Mouse (Mus musculus): Measurements from ENCODE around the gene Olfr175-ps1.

Olfr175-ps1 gene

DNA sequence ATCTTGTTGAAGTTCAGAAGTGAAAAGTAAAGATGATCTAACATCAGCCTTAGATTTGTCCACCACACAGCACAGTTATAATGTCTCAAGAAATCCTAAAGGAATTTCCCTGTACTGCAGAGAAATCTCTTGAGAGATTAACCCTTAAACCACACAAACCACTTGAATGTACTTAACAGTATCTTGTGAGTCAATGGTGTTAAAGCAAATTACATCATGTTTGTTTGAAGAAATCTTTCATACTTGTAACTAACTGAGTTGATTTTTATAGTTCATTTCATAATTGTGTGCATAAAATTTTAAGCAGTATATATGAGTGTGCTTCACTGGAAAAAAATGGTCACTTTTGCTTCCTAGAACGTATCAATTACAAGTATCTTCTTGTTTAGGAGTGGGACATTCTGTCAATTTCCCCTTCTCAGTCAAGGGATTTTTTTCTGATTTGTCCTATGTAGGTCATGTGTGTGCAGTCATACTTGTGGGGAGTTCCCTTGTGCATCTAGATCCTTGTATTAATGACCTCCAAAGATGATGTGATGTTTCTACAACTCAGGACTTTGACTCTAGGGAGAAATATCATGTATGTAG lies at the start of gene Olfr175-ps1:
Gene Olfr175-ps1, minus strand, starts transcription at position 51 of the 588 bp plus-strand sequence.
- DNase-seq, result no peak

- no peak for DNase-seq
These were observed 48.1 kb upstream of the Olfr175-ps1 start, which contains the start of gene Olfr177 for GRCm38 (mm10) chr16:58874668-58875067. Olfr177 (minus strand) TSS chr16:58874768.

DNA sequence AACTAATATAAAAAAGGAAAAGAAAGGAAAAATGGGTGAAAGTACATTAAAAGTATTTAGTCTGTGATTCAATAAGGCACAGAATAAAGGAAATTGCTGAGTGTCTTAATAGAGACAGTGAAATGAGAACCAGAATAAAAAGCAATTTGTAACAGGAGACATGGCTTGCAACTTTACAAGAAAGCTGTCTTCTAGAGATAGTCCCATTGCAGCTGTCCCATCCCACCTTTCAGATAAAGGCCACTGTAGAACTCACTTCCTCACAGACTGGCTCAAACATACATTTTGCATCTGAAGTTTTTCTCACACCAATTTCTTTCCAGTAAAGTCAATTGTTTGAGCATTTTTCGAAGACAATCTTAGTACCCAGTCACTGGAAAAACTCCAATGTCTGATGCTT lies 34.9 kb upstream of the Olfr175-ps1 start:
- no peak for DNase-seq

DNA sequence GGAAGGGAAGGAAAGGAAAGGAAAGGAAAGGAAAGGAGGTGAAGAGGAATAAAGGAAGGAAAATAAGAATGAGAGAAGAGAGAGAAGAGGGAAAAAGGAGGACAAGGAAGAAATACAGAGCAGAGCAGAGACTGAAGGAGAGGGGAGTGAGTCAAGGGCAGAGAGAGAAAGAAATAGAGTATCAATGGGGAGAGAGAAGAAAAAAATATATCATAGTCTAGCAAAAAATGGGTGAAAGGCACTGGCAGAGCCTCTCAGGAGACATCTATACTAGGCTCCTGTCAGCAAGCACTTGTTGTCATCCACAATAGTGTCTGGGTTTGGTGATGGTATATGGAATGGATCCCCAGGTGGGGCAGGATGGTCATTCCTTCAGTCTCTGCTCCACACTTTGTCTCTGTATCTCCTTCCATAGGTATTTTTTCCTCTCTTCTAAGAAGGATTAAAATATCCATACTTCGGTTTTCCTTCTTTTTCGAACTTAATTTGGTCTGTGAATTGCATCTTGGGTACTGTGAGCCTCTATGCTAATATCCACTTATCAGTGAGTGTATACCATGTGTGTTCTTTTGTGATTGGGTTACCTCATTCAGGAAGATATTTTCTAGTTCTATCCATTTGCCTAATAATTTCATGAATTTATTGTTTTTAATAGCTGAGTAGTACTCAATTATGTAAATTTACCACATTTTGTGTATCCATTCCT lies 33.6 kb upstream of the Olfr175-ps1 start:
- DNase-seq, result no peak

- DNase-seq, result no peak
These were observed 26.4 kb downstream of the Olfr175-ps1 start, which contains the start of gene Olfr173 for GRCm38 (mm10) chr16:58800168-58800567. Olfr173 (minus strand) TSS chr16:58800268.

Data from kidney, postnatal 36 days (tissue).